Mouse (Mus musculus) intestine, postnatal 0 days (tissue): ENCODE results near the gene Myo1b. TPM values are rescaled to one million over a fixed set of nuclear protein-coding genes. Genes with fewer than 3 reads are reported as not detected.

Experiments used
- ATAC-seq: fragments of 200-750 bp; cut with Nextera tagmentation; 2 replicates; pipeline ENCODE4 v1.8.0; 2017; ENCODE audit warnings: mild to moderate bottlenecking, moderate TSS enrichment, moderate library complexity
- H3K27ac ChIP-seq: fragments of 300-500 bp; sonication (generic); 2 replicates; pipeline ENCODE4 v1.5.1; 2014; ENCODE audit warnings: mild to moderate bottlenecking, low read depth, low read length, moderate library complexity
- H3K27me3 ChIP-seq: fragments of 300-500 bp; sonication (generic); replicated peaks from 2 replicates; pipeline ENCODE4 v1.6.1; 2014; ENCODE audit warnings: low read length, mixed read lengths; ENCODE audit not compliant: control insufficient read depth, insufficient read depth
- H3K36me3 ChIP-seq: fragments of 300-500 bp; sonication (generic); 2 replicates; pipeline ENCODE4 v1.6.1; 2014; ENCODE audit warnings: mild to moderate bottlenecking, moderate library complexity; ENCODE audit not compliant: control insufficient read depth, insufficient read depth
- H3K4me1 ChIP-seq: fragments of 300-500 bp; sonication (generic); replicated peaks from 2 replicates; pipeline ENCODE4 v1.6.1; 2014; ENCODE audit warnings: antibody characterized with exemption, low read length, mixed read lengths; ENCODE audit not compliant: control insufficient read depth, insufficient read depth
- H3K4me2 ChIP-seq: fragments of 300-500 bp; sonication (generic); replicated peaks from 2 replicates; pipeline ENCODE4 v1.6.1; 2014; ENCODE audit warnings: low read depth, mild to moderate bottlenecking, moderate library complexity
- H3K4me3 ChIP-seq: fragments of 300-500 bp; sonication (generic); 2 replicates; pipeline ENCODE4 v1.5.1; 2014; ENCODE audit warnings: low read depth, low read length
- H3K9ac ChIP-seq: fragments of 300-500 bp; sonication (generic); 2 replicates; pipeline ENCODE4 v1.6.1; 2014; ENCODE audit warnings: mild to moderate bottlenecking, low read depth, low read length
- H3K9me3 ChIP-seq: fragments of 300-500 bp; sonication (generic); 2 replicates; pipeline ENCODE4 v1.6.1; 2016; ENCODE audit warnings: mixed run types; ENCODE audit not compliant: control insufficient read depth
- CTCF ChIP-seq: sonication (generic); IDR thresholded peaks from 2 replicates; pipeline ENCODE4 v1.5.1; 2016; ENCODE audit warnings: low read depth, mild to moderate bottlenecking, control low read depth, antibody characterized with exemption, moderate library complexity
- WGBS: fragments of 180-500 bp; shearing (Covaris S2); extraction: QIAGEN DNeasy Blood & Tissue Kit; methylation state at CpG from one replicate; pipeline ENCODE4 v1.1.7; 2014; 5-methylcytosine and 5-hydroxymethylcytosine counted together
- polyA plus RNA-seq: library from polyadenylated mRNA; unstranded; fragments of >200 nt; fragmentation: Nextera tagmentation; extraction: Ambion mirVana; gene quantifications from 2 replicates; pipeline ENCODE4 v1.2.1, GENCODE M21; 2015

Myo1b gene
- polyA plus RNA-seq, 1 experiment from 2014 or later = 15.8 TPM

DNA sequence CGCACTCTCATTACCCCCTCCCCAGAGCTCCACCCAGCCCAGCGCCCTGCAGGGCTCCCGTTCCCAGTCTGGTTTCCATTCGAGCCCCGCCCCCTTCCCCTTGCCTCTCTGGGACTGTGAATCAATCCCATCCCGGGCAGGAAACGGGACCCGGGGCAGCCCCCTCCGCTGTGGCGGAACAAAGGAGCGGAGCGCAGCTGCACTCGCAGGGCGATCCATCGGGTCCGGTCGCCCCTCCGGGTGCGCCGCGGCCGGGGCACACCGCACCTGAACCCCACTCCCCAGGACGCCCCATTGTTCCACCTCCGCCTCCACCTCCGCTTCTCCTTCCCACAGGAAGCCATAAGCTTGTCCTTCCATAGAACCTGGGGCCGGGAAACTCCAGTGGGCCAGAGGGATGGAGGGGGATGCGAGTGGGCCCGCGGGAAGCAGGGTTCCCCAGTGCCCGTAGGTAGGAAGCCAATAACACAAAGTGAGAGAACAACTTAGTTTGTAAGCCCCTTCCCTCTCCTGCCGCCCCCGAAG, 758 bp downstream of the Myo1b start:
- TF ChIP-seq CTCF = no peak
- ATAC-seq = peak; percentile 63
- peak overlapping the region; percentile 66 for H3K27ac ChIP-seq
- peak overlapping the region; percentile 61 for H3K4me3 ChIP-seq
- 2% methylated on average over 33 of the region's 33 CpGs for WGBS
- H3K9me3 ChIP-seq = no peaks in the 10 kb centered on the region
- H3K4me1 ChIP-seq = 0 out of 2 replicates have a peak, but pooled peaks cover under 1% of the 10 kb centered on the region
- no peaks in the 10 kb centered on the region for H3K36me3 ChIP-seq
- peak overlapping the region; percentile 52 for H3K9ac ChIP-seq
- H3K27me3 ChIP-seq = no peaks in the 10 kb centered on the region
- peak overlapping the region; percentile 84 for H3K4me2 ChIP-seq

DNA sequence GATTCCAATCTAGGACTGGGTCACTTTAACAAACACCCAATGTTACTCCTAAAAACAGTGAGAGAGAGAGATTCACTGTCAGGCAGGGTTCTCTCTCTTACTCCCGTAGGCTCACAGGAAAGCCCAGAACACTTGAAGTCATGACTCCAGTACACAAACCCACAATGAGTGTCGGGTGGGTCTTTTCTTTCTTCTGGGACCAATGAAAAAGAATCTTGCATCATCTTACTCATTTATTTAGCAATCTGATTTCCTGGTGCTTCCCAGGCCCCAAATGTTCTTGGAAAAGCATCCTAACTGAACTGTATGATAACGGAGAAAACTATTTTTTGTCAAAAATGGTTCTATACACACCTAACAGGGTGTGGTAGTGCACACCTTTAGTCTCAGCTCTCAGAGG, 1.8 kb downstream of the Myo1b start:
- 59% methylated on average over 3 of the region's 3 CpGs for WGBS
- TF ChIP-seq CTCF = no peak
- Histone ChIP-seq H3K36me3 (no peaks in the 10 kb centered on the region), H3K4me1 (0 out of 2 replicates have a peak, but pooled peaks cover 2% of the 10 kb centered on the region), H3K9me3 (no peaks in the 10 kb centered on the region), H3K27ac (no peak overlapping the region), H3K27me3 (no peaks in the 10 kb centered on the region), H3K9ac (no peak overlapping the region), H3K4me2 (peak overlapping the region; percentile 84), H3K4me3 (no peak overlapping the region)
- no peak for ATAC-seq

- H3K9ac ChIP-seq = no peak overlapping the region
- no peaks in the 10 kb centered on the region for H3K27me3 ChIP-seq
- no peaks in the 10 kb centered on the region for H3K36me3 ChIP-seq
- H3K27ac ChIP-seq = no peak overlapping the region
- no peak for ATAC-seq
- 0 out of 2 replicates have a peak, but pooled peaks cover 2% of the 10 kb centered on the region for H3K4me1 ChIP-seq
- H3K4me2 ChIP-seq = peak overlapping the region; percentile 18
- 64% methylated on average over 14 of the region's 14 CpGs for WGBS
- no peaks in the 10 kb centered on the region for H3K9me3 ChIP-seq
- no peak for TF ChIP-seq CTCF
- H3K4me3 ChIP-seq = no peak overlapping the region
Observed at GRCm38 (mm10) chr1:51913071-51913814, 2.6 kb downstream of the Myo1b start.

DNA sequence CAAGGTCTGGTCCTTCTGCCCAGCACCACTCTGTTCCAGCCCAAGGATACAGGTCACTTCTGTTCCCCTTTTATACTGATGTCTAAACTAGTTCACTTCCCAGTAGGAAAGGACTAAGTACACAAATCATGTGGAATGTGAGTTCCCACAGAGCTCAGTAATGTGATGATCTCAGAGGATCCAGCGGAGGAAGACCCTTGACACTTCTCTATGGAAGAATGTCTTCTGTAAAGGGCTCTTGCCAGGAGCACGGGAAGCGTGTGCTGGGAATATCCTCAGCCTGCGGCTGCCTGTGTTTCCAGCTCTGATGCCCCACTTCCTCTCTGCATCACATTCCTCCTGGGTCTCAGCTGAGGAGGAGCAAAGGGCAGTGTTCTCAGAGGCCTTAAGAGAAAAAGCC, 4.5 kb downstream of the Myo1b start:
- no peak for TF ChIP-seq CTCF
- Histone ChIP-seq H3K36me3 (no peaks in the 10 kb centered on the region), H3K27ac (no peak overlapping the region), H3K4me2 (no peak overlapping the region), H3K9me3 (no peaks in the 10 kb centered on the region), H3K4me1 (0 out of 2 replicates have a peak, but pooled peaks cover 2% of the 10 kb centered on the region), H3K4me3 (no peak overlapping the region), H3K9ac (no peak overlapping the region), H3K27me3 (no peaks in the 10 kb centered on the region)
- no peak for ATAC-seq
- WGBS = 49% methylated on average over 4 of the region's 4 CpGs

GRCm38 (mm10) chr1:51909204-51909603, 6.7 kb downstream of the Myo1b start:
- no peak for ATAC-seq
- Histone ChIP-seq H3K27me3 (no peaks in the 10 kb centered on the region), H3K9me3 (no peaks in the 10 kb centered on the region), H3K4me2 (no peak overlapping the region), H3K36me3 (no peaks in the 10 kb centered on the region), H3K27ac (no peak overlapping the region), H3K9ac (no peak overlapping the region), H3K4me3 (no peak overlapping the region), H3K4me1 (0 out of 2 replicates have a peak, but pooled peaks cover 2% of the 10 kb centered on the region)
- 91% methylated on average over 2 of the region's 2 CpGs for WGBS
- no peak for TF ChIP-seq CTCF

- Histone ChIP-seq H3K4me1 (0 out of 2 replicates have a peak, but pooled peaks cover 2% of the 10 kb centered on the region), H3K27ac (no peak overlapping the region), H3K9ac (no peak overlapping the region), H3K4me2 (no peak overlapping the region), H3K36me3 (no peaks in the 10 kb centered on the region), H3K9me3 (no peaks in the 10 kb centered on the region), H3K4me3 (no peak overlapping the region), H3K27me3 (no peaks in the 10 kb centered on the region)
- no peak for TF ChIP-seq CTCF
- 60% methylated on average over 8 of the region's 8 CpGs for WGBS
- no peak for ATAC-seq
Observed at GRCm38 (mm10) chr1:51907821-51908220, 8.1 kb downstream of the Myo1b start.
